Mouse (Mus musculus): ENCODE results near the gene Chek2.
A peak's percentile ranks its signal among the peaks of the same experiment; 100 is the strongest.
"Not testable (repeated sequence)": the region's sequence is repeated elsewhere in the genome, so short reads cannot be mapped to it uniquely, and the experiment has no call there.

Gene Chek2

DNA sequence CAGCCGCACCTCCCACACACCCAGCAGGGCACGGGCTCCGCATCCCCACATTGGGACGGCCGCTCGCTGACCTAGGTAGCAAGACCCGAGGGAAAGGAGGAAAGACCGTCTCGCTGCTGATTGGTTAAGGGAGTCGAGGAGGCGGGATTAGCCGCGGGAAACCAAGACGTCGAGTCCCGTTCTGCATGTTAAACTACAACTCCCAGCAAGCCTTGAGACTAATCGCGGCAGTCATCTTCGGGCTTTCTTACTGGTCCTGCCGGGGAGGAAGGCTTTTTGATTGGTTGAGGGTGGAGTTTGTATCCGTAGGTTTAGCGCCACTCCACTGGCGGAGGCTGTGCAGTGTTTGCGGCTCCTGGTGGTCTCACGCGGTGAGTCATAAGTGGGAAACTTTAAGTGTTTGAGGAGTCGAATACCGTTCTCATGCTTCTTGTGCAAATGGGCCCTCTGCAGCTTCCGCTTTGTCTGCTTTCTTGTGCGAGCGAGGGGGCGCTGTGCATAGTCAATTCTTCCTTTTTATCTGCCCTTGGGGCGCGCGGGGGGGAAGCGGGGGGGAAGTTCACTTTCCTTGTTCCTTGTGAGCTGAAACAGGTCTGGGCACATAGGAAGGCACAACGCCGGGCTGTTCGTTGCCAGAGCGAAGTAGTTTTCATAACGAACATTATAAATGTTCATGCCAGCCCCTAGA is at the start of gene Chek2, which contains the start of gene Hscb:
TSS of gene Chek2 (plus strand) at position 302 of the 688 bp plus-strand sequence.
TSS of gene Hscb (minus strand) at position 100 of the 688 bp plus-strand sequence.
- peak; percentile 98 for DNase-seq (ENCODE audit: low spot score)

DNA sequence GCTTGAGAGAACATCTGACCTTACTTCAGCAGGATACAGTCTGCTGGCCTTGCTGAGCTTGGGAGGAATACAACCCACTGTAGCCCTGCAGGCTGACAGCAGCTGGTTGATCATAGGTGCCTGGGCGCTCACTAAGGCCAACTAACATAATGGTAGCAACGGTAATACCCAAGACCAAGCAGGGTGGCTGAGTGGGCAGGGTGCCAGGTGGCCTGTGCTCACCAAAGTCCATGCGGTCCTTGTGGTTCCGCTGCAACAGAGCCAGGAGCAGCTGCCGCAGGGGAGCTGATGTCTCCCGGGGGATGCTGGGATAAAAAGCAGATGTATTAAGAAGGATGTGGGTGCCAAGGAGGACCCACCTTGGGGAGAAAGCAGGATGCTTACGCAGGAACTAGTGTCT is 45.4 kb upstream of the Chek2 start:
- no peak for DNase-seq (ENCODE audit: low spot score)

DNA sequence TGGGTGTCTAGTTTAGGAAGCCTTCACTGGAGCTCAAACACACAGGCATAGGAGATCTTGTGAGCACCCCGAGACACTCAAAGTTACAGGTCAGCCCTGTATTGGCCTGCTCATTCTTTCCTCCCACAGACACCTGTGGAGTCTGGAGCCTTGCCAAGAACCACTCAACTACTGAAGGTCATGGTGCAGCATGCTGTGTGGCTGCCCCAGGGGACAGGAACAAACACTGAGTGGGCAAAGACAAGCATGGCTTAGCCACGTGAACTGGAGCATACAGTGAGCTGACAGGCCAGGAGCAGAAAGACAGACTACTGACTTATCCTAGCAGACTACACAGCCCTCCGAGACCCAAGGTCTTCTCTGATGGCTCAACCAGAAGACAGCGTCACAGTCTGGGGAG is 42.1 kb upstream of the Chek2 start:
- DNase-seq (ENCODE audit: low spot score) = no peak

DNA sequence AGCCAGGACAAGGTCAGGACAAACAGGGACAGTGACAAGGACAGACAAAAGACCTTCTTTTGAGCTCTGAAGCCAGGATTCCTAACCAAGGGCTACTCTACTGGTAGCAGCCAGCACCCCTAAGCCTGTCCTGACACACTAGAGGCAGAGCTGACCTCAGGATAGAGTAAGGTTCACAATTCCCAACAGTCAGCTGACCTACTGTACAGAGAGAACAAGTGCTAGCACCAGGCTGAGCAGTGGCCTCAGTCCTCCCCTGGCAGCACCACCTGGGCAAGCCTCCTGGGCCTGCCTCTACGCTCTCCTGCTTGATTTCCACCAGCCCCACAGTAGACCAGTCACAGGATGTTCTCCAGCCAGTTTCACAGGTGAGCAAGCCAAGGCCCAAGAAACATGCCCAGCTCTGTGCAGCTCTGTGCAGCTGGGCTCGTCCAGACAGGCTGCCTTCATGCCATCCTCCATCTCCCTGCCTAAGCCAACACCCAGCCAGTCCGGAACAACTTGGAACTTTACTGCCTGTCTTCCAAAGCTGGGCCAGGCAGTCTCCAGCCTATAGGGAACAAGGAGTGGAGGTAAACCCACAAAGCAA is 38.6 kb upstream of the Chek2 start:
- DNase-seq (ENCODE audit: low spot score) = no peak

DNA sequence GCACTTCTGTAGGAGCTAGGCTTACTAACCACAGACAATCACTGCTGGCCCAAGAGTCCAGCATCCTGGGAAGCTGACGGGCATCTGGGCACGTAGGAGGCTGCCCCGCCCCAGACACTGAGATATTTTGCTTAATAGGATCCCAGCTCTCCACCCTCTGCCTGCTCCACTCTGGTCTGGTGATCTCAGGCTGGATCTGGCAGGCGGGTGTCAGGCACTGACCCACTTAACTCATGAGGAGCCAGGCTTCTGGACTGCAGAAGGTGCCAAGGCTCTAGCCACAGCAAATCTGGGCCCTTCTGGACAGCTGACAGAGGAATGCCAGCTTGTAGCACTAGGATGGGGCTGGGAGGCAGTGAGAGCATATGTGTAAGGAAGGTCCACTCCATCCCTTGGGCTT is 37.6 kb upstream of the Chek2 start:
- DNase-seq (ENCODE audit: low spot score) = no peak

DNA sequence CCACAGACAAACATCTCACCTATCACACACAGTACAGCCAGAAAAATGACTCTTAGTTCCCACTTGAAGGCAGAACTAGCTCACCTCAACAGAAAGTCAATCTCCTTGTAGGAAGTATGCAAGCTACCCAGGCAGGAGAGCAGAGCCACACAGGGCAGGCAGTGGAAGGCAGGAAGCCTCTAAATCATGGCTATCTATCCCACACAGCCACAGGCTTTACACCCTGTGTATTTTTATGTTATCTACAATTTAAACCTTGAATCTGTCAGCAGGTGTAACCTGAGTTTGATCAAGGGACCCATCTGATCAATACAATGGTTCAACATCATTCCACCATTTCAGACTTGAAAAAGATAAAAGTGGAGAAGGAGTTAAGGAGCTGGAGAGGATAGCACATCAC is 37.0 kb upstream of the Chek2 start:
- no peak for DNase-seq (ENCODE audit: low spot score)

DNA sequence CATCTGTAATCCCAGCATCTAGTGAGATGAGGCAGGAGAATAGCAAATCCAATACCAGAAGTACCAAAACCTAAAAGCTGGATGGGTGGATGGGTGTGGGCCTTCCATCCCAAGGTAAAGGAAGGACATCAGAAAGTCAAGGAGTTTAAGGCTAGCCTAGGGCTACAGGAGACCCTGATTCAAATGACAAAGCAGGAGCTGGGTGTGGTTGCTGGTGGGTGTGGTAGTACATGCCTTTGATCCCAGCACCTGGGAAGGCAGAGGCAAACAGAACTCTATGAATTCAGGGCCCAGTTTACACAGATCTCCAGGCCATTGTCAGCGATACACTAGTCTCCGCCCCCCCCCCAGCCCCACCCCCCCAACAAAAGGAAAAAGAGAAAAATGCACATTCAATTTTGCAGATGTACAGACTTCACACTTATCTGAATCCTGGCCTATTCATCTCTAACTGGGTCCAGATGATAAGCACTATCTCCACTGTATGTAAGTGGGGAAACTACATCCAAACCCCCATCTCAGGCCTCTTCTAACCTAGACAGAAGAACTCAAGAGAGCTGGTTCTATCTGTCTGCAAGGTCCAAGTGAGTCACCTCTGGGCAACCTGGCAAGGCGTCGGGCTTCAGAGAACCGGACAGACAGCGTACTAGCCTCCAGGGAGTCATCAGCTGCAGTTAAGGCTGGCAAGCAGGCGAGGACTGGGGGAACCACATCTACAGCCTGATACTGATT is 35.6 kb upstream of the Chek2 start:
- no peak for DNase-seq (ENCODE audit: low spot score)

DNA sequence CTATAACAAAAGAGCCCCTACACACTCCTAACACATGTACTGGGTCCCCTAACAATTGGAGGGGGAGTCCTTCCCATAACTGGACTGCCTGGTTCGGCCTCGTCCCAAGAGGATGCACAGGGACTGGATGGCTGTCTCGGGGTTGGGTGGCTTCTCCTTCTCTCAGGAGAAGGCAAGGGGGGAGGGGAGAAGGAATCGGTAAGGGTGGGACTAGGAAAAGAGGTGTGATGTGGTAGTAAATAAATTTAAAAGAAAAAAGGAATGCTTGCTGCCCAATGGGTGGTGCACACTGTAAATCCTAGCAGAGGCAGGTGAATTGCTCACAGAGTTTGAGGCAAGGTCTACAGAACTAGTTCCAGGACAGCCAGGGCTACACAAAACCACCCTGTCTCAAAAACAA is 33.6 kb upstream of the Chek2 start:
- no peak for DNase-seq (ENCODE audit: low spot score)

DNA sequence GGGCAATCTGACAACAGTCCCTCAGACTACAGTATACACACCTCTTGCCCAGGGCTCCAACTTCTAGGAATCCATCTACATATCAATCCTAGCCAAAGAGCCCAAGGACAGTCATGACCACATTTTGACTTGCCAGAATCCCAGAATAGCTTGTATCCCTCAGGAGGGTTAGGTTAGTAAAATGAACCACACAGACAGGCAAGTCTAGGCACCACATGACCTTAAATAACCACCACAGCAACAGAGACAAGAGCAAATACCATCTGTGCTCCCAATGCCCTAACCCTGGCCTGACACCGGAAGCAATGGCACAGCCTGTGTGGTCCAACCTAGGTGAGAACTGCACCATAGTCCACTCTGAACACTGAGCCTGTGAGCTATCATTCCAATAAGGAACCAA is 33.1 kb upstream of the Chek2 start:
- no peak for DNase-seq (ENCODE audit: low spot score)

DNA sequence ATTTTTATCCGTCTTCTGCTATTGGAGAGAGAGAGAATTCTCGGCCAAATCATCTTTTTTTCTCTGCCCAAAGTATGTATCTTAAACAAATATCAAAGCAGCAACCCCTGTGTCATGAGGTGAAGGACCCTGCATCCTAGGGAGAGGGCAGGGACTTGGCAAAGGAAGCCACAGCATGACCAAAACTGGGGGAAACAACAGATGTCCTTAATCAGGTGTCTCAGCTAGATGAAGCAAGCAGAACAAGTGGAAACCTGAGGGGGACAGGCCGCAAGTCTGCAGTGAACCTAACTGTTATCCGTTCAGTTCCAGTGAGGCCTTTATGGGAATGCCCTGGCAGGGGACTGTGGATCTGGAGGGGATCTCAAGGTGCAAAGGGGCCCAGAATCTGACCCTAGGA is 32.3 kb upstream of the Chek2 start:
- DNase-seq (ENCODE audit: low spot score) = no peak

DNA sequence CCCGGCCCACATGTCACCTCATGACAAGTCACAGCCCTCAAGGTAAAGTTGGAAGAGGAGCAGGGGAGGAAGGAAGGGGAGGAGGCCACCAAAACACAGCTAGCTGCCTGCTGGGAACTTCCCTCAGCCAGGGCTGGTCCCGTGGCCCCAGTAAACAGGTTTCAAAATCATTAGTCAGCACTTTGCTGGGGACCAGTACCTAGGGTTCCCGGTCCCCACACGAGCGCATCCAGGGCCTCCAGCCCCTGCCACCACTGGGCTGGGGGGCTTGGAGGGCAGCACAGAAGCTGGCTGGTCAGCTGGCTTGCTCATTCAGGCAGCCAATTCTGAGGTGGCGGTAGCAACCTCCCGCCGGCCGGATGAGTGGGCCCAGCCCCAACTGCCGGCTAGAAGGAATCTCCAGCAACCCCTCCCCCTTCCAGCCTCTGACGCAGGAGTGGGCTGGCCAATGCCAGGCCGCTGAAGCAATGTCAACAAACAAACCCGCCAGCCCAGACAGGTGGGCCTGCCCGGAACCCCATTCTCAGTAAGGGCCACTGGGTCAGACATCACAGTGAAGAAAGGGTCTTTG is 31.6 kb upstream of the Chek2 start:
- DNase-seq (ENCODE audit: low spot score) = peak; percentile 68

DNA sequence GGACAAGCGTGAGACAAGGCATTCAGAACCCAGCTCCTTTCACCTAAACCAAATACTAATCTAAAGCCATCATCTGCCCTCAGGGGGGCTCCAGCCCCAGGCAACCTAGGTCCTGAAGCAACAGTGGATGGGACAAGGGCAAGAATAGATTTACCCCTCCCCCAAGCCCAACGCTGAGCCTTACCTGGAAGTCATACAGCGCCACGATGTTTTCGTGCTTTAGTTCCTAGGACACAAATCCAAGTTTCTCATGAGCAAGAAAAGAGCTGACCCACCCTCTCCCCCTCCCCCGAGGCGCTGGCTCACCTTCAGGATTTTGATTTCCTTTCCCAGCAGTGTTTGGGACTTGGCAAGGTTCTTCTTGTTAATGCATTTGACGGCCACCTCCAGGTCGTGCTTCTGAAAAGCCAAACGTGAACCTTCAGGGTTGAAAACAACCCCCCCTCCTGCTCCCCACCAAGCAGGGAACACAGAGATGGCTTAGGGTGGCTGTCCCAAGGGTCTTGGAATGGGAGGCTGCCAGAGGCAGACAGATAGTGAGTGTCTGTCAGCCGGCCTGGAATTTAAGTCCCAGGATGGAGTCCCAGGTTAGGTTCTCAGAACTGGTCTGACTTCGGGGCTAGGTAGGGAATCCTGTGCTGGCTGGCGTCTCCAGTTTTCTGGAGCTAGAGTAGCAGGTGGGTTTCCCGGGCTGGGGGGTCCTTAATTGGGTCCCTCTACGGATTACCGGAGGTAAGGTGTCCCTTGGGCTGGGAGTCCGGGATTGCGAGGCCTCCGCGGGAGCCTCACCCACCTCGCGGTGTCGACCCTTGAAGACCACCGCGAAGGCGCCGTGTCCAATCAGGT is 30.7 kb upstream of the Chek2 start:
- no peak for DNase-seq (ENCODE audit: low spot score)

DNA sequence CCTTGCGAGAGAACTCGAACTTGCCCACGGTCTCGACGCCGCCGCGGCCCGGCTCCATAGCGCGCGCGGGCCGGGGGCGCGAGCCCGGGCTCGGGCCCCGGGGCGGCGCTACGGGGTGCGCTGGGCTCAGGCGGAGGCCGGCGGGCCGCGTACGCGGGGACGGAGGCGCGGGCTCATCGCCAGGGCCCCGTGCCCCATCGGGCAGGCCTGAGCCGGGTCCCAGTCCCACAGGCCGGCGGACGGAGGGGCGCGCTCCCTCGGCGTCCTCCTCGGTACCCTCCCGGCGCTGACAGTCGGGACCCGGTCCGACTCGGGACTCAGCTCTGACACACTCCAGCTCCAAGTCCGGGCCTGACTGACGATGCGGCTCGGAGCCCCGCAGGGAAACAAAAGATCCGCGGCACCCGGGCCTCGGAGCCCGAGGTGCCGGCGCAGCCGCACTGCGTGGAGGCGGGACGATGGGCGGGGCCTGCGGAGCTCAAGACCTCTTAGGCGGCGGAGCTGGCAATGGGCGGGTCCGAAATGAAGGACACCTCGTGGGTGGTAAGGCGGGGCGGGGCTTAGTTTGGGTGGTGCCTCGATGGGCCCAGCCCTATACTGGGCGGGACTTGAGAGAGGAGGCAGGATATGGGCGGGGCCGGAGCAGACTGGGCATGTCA is 30.0 kb upstream of the Chek2 start, which contains the start of gene Ulk1:
TSS of gene Ulk1 (minus strand) at position 431 of the 659 bp plus-strand sequence.
- peak; percentile 99 for DNase-seq (ENCODE audit: low spot score)

DNA sequence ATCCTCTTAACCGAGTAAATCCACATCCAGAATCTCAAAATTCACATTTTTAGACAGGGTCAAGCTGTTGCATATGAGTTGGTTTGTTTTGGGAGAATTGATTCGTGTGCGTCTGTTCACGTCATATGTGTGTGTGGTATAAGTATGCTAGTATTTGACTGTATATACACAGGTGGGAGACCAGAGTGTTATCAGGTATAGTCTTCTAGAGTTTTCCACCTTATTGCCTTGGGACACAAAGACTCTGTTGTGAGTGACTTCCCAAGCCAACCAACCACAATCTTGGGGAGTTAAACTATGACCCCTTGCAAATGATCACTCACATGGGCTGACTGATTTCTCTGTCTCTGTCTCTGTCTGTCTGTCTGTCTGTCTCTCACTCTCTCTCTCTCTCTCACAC is 15.4 kb upstream of the Chek2 start:
- DNase-seq (ENCODE audit: low spot score) = no peak

DNA sequence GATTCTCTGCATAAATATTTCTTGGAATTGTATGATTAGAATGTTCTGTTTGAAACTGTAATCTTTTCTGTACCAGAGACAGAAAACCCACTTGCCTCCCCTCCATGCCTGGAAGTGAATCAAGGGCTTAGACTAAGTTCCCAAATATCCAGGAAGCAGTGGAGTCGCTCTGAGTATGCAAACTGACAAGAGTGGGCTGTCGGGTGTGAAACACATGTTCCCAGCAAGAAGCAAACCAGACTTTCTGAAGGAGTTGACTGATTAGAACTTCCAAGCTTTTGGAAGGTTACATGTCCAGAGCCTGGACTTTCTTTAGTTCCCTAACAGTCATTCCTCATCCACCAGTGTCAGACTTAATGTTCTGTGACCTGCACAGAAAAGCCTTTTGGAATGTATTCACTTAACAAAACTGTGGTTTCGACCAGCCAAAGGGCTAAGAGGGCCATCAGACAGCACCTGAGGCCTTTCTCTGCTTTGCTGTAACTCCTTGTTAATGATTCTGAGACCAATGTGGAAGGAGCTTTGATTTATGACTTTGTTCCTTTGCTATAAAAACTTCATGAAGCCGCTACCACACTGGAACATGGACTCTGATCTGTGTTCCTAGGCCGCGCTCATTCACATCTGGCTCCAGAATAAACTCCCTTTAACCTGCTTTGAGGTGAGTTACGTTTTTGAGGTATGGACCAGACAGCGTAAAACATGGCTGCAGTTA is 12.8 kb upstream of the Chek2 start:
- DNase-seq (ENCODE audit: low spot score) = no peak

DNA sequence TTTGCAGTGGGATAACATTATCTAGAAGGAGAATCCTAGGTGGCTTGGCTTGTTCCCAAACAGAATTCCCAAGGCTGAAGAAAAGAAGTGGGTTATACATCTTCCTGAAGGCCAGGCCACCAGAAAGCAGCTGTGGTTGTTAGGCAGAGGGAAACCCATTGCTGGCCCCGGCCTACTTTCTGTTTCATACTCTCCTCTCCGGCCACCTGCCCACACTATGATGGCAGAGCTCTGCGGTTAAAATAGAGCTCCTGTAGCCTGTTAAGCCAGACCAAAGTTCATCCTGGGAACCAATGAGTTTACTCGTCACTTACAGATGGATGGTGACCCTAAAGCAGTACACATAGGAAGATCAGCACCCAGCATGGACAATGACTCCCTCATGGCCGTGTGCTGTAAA is 12.2 kb upstream of the Chek2 start:
- DNase-seq (ENCODE audit: low spot score) = no peak

DNA sequence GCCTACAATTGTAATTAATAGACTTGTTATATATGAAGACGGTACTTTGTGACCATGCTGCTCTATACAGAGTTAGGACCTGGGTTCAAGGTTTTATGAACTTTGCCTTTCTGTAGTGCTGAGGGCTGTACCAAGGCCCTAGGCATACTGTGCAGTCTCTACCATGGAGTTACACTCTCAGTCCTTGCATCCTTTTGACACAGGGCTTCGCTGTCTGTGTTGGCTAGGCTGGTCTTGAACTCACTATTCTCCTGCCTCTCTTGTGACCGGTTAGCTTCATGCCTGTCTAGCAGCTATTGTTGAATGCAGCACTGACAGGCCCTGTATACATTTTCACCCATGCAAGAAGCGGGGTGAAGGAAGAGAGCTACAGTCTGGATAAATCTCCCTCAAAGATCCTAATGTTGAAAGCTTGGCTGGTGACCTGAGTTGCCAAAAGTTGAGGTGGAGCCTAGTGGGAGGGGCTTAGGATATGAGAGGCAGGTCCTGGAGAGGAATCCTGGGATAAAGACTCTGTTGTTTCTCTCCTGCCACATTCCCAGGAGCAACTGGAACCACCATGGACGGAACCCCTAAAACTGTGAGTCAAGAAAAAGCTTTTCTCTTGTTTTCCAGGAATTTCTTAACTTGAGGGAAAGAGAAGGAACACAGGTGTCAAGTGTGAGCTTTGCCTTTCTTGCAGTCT is 8.6 kb upstream of the Chek2 start:
- no peak for DNase-seq (ENCODE audit: low spot score)

DNA sequence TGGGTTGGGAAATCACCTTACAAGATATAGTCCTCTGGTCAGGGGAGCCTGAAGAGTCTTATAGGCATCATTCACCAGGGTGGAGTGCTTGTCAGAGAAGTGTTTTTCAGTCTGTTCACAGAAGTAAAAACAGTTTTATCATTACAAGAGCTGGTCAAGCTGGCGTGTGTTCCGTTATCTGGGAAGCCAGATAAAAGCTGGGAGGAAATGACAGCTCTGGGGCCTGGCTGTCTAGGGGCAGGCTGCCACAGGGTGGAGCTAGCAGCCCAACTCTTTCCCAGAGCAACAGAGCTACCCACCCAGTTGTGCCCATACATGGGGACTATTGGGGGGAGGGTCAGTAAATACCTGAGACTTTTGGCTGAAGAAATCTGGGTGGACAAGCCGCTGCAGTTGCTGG is 3.8 kb upstream of the Chek2 start:
- DNase-seq (ENCODE audit: low spot score) = no peak

DNA sequence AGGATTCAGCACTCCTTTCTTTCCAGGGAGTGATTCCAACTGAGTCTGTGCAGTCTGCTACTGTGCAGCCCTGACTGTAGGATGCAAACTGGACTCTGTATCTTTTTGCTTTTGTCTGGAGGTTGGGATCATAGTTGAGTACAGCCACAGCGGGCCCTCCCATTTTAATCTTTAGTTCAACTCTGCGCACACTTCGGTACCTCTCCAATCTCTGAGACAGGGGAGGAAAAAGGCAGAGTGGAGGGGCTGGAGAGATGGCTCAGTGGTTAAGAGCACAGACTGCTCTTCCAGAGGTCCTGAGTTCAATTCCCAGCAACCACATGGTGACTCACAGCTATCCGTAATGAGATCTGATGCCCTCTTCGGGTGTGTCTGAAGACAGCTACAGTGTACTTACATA is 1.8 kb upstream of the Chek2 start:
- DNase-seq (ENCODE audit: low spot score) = not testable (repeated sequence)

DNA sequence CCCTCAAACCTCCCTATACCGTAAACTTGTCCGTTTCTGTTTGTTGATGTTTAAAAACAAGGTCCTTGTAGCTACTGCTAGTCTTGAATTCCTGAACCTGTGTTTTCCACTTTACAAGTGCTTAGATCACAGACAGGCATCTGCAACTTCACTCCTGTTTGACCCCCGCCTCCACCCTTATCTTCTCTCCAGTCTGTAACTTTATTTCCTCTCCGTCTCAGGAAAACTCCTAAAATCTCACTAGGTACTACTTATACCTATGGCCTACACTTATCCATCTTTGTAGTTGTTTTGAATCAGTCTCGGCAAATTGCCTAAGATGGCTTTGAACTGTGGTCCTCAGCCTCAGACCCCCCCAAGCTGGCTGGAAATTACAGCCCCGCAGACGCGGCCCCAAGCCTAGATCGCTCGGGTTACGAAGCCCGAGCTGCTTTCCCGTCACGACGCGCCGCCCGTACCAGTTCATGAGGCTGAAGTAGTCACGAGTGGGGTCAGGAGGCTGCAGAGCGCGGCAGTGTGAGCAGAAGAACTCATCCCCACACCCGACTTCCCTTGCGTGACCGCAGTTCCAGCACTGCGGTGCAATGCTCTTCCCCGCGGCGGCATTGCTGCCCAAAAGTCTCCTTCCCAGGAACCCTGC is 621 bp upstream of the Chek2 start:
- no peak for DNase-seq (ENCODE audit: low spot score)

Data from left cerebral cortex, adult 11 months (tissue).